Mouse (Mus musculus): ENCODE results near the gene Hs3st3b1. TPM values are rescaled to one million over a fixed set of nuclear protein-coding genes. Genes with fewer than 3 reads are reported as not detected.
A peak's percentile ranks its signal among the peaks of the same experiment; 100 is the strongest.

Hs3st3b1 gene
- polyA plus RNA-seq (2016; fragmentation: Nextera tagmentation; extraction: Ambion mirVana) = 13.1 and 13.4 TPM in 2 replicates

GRCm38 (mm10) chr11:63922091-63922621 lies at the start of gene Hs3st3b1:
Gene Hs3st3b1, minus strand, starts transcription at chr11:63922290.
- Histone ChIP-seq H3K9me3 (no peaks in the 10 kb centered on the region), H3K4me1 (replicated peaks) (peaks cover 87% of the 10 kb centered on the region), H3K36me3 (no peaks in the 10 kb centered on the region), H3K4me3 (peak within 1 kb of the TSS; percentile 83), H3K27me3 (ENCODE audit: insufficient read depth, poor library complexity, severe bottlenecking) (peaks cover 95% of the 10 kb centered on the region), H3K27ac (peak within 1 kb of the TSS; percentile 91)
- under 1% methylated on average over 43 of the region's 43 CpGs for WGBS
- DNase-seq (ENCODE audit: low spot score) = peak; percentile 97

- H3K36me3 ChIP-seq = peaks cover 21% of the 10 kb centered on the region
- H3K9me3 ChIP-seq = no peaks in the 10 kb centered on the region
- no peaks in the 10 kb centered on the region; the same call in 1 of the 2 replicates for H3K27me3 ChIP-seq (ENCODE audit: insufficient read depth, poor library complexity, severe bottlenecking)
- no peak overlapping the region for H3K27ac ChIP-seq
- WGBS = 94% methylated on average over 9 of the region's 9 CpGs
- H3K4me1 ChIP-seq (replicated peaks) = peaks cover 24% of the 10 kb centered on the region
- DNase-seq (ENCODE audit: low spot score) = no peak
- H3K4me3 ChIP-seq = no peak overlapping the region
Observed at GRCm38 (mm10) chr11:63971462-63971861, 49.4 kb upstream of the Hs3st3b1 start.

- peaks cover 15% of the 10 kb centered on the region for H3K36me3 ChIP-seq
- peaks cover 24% of the 10 kb centered on the region for H3K4me1 ChIP-seq (replicated peaks)
- no peaks in the 10 kb centered on the region for H3K9me3 ChIP-seq
- 92% methylated on average over 6 of the region's 6 CpGs for WGBS
- H3K27ac ChIP-seq = no peak overlapping the region
- no peaks in the 10 kb centered on the region; the same call in 1 of the 2 replicates for H3K27me3 ChIP-seq (ENCODE audit: insufficient read depth, poor library complexity, severe bottlenecking)
- no peak overlapping the region for H3K4me3 ChIP-seq
- no peak for DNase-seq (ENCODE audit: low spot score)
Observed at GRCm38 (mm10) chr11:63970818-63971217, 48.7 kb upstream of the Hs3st3b1 start.

- Histone ChIP-seq H3K9me3 (no peaks in the 10 kb centered on the region), H3K4me1 (replicated peaks) (peaks cover 22% of the 10 kb centered on the region), H3K36me3 (peaks cover 12% of the 10 kb centered on the region), H3K4me3 (no peak overlapping the region), H3K27ac (peak overlapping the region; percentile 62), H3K27me3 (ENCODE audit: insufficient read depth, poor library complexity, severe bottlenecking) (no peaks in the 10 kb centered on the region; the same call in 1 of the 2 replicates)
- no peak for DNase-seq (ENCODE audit: low spot score)
- WGBS = 51% methylated on average over 11 of the region's 11 CpGs
Observed at GRCm38 (mm10) chr11:63969205-63969910, 47.3 kb upstream of the Hs3st3b1 start.

- WGBS = 50% methylated on average over 3 of the region's 3 CpGs
- no peaks in the 10 kb centered on the region; the same call in 1 of the 2 replicates for H3K27me3 ChIP-seq (ENCODE audit: insufficient read depth, poor library complexity, severe bottlenecking)
- H3K4me1 ChIP-seq (replicated peaks) = peaks cover 16% of the 10 kb centered on the region
- H3K4me3 ChIP-seq = no peak overlapping the region
- H3K36me3 ChIP-seq = peaks cover 15% of the 10 kb centered on the region
- H3K27ac ChIP-seq = peak overlapping the region; percentile 62
- H3K9me3 ChIP-seq = no peaks in the 10 kb centered on the region
- no peak for DNase-seq (ENCODE audit: low spot score)
Observed at GRCm38 (mm10) chr11:63968388-63969035, 46.4 kb upstream of the Hs3st3b1 start.

- Histone ChIP-seq H3K4me3 (no peak overlapping the region), H3K9me3 (no peaks in the 10 kb centered on the region), H3K27ac (no peak overlapping the region), H3K27me3 (ENCODE audit: insufficient read depth, poor library complexity, severe bottlenecking) (no peaks in the 10 kb centered on the region; the same call in 1 of the 2 replicates), H3K4me1 (replicated peaks) (peaks cover 16% of the 10 kb centered on the region), H3K36me3 (peaks cover 16% of the 10 kb centered on the region)
- no peak for DNase-seq (ENCODE audit: low spot score)
- WGBS = 87% methylated on average over 9 of the region's 9 CpGs
Observed at GRCm38 (mm10) chr11:63967641-63968387, 45.7 kb upstream of the Hs3st3b1 start.

GRCm38 (mm10) chr11:63965437-63965836 lies 43.3 kb upstream of the Hs3st3b1 start:
- peaks cover 16% of the 10 kb centered on the region for H3K4me1 ChIP-seq (replicated peaks)
- DNase-seq (ENCODE audit: low spot score) = no peak
- no peak overlapping the region for H3K4me3 ChIP-seq
- H3K9me3 ChIP-seq = no peaks in the 10 kb centered on the region
- no peak overlapping the region for H3K27ac ChIP-seq
- H3K27me3 ChIP-seq (ENCODE audit: insufficient read depth, poor library complexity, severe bottlenecking) = no peaks in the 10 kb centered on the region; the same call in 1 of the 2 replicates
- H3K36me3 ChIP-seq = peaks cover 16% of the 10 kb centered on the region
- WGBS = 83% methylated on average over 5 of the region's 5 CpGs

GRCm38 (mm10) chr11:63957207-63957606 lies 35.1 kb upstream of the Hs3st3b1 start:
- no peak overlapping the region; the same call in 1 of the 2 replicates for H3K27ac ChIP-seq
- H3K4me1 ChIP-seq (replicated peaks) = peaks cover 38% of the 10 kb centered on the region
- H3K4me3 ChIP-seq = no peak overlapping the region
- H3K27me3 ChIP-seq (ENCODE audit: insufficient read depth, poor library complexity, severe bottlenecking) = peaks cover 58% of the 10 kb centered on the region
- WGBS = 24% methylated on average over 4 of the region's 4 CpGs
- no peaks in the 10 kb centered on the region for H3K36me3 ChIP-seq
- peak; percentile 8 for DNase-seq (ENCODE audit: low spot score)
- H3K9me3 ChIP-seq = no peaks in the 10 kb centered on the region

GRCm38 (mm10) chr11:63956748-63957147 lies 34.7 kb upstream of the Hs3st3b1 start:
- Histone ChIP-seq H3K27me3 (ENCODE audit: insufficient read depth, poor library complexity, severe bottlenecking) (peaks cover 58% of the 10 kb centered on the region), H3K36me3 (no peaks in the 10 kb centered on the region), H3K4me1 (replicated peaks) (peaks cover 42% of the 10 kb centered on the region), H3K9me3 (no peaks in the 10 kb centered on the region), H3K4me3 (no peak overlapping the region), H3K27ac (peak overlapping the region; percentile 36; the same call in 1 of the 2 replicates)
- DNase-seq (ENCODE audit: low spot score) = no peak
- WGBS = 21% methylated on average over 7 of the region's 7 CpGs

GRCm38 (mm10) chr11:63953887-63954286 lies 31.8 kb upstream of the Hs3st3b1 start:
- Histone ChIP-seq H3K9me3 (no peaks in the 10 kb centered on the region), H3K4me1 (replicated peaks) (peaks cover 52% of the 10 kb centered on the region), H3K4me3 (no peak overlapping the region), H3K27me3 (ENCODE audit: insufficient read depth, poor library complexity, severe bottlenecking) (peaks cover 83% of the 10 kb centered on the region), H3K36me3 (no peaks in the 10 kb centered on the region), H3K27ac (no peak overlapping the region)
- WGBS = 87% methylated on average over 2 of the region's 2 CpGs
- DNase-seq (ENCODE audit: low spot score) = no peak

- H3K27ac ChIP-seq = peak overlapping the region; percentile 80
- peak; percentile 36 for DNase-seq (ENCODE audit: low spot score)
Observed at GRCm38 (mm10) chr11:63952743-63953191, 30.7 kb upstream of the Hs3st3b1 start.

GRCm38 (mm10) chr11:63951831-63952631 lies 29.9 kb upstream of the Hs3st3b1 start:
- 5% methylated on average over 19 of the region's 19 CpGs for WGBS
- H3K4me1 ChIP-seq (replicated peaks) = peaks cover 47% of the 10 kb centered on the region
- peaks cover 82% of the 10 kb centered on the region for H3K27me3 ChIP-seq (ENCODE audit: insufficient read depth, poor library complexity, severe bottlenecking)
- peak; percentile 74 for DNase-seq (ENCODE audit: low spot score)
- H3K36me3 ChIP-seq = no peaks in the 10 kb centered on the region
- H3K4me3 ChIP-seq = peak overlapping the region; percentile 47
- H3K9me3 ChIP-seq = no peaks in the 10 kb centered on the region
- peak overlapping the region; percentile 80 for H3K27ac ChIP-seq

More at GRCm38 (mm10) chr11:63952743-63953191, 30.7 kb upstream of the Hs3st3b1 start:
- no peaks in the 10 kb centered on the region for H3K9me3 ChIP-seq
- H3K36me3 ChIP-seq = no peaks in the 10 kb centered on the region
- peak overlapping the region; percentile 47; the same call in 1 of the 2 replicates for H3K4me3 ChIP-seq
- 21% methylated on average over 4 of the region's 4 CpGs for WGBS
- peaks cover 84% of the 10 kb centered on the region for H3K27me3 ChIP-seq (ENCODE audit: insufficient read depth, poor library complexity, severe bottlenecking)
- H3K4me1 ChIP-seq (replicated peaks) = peaks cover 52% of the 10 kb centered on the region
